Mouse (Mus musculus) bone marrow, adult 2 months (tissue): Measurements from ENCODE around the gene Armc2.

Source experiments
- CTCF ChIP-seq: fragments of 200-500 bp; IDR thresholded peaks from 2 replicates; pipeline ENCODE4 v1.5.1; 2011; ENCODE audit warnings: low read length, control low read depth; ENCODE audit not compliant: control insufficient read depth, insufficient read depth
- POLR2A ChIP-seq: fragments of 200-500 bp; IDR thresholded peaks from 2 replicates; pipeline ENCODE4 v1.6.1; 2011; ENCODE audit warnings: low read depth, mild to moderate bottlenecking, control low read depth, low read length, borderline replicate concordance; ENCODE audit not compliant: control insufficient read depth

DNA sequence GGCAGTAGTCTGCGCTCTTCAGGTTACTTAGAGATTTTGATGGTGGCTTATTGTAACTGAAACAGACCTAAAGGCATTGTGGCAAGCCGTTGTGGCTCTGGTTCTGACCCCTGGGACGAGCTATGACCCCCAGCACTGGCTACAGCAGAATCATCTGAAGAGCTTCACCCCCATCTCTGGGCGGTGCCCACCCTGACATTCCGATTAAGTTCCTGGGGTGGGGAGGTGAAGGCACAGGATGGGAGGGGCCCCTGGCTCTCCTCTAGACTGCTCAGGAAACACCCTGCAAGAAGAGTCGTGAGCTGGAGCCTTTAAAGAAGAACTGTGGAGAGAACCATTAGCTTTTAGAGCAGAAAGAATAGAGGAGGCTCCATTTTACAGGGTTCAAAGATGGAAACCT is 6.2 kb upstream of the Armc2 start:
- TF ChIP-seq CTCF (no peak), POLR2A (no peak)
